Mouse (Mus musculus) heart, adult 11 months (tissue): ENCODE measurements around the gene Gabra6.

Experiments
- DNase-seq: peaks from one replicate; pipeline ENCODE4 v3.0.0; 2022

Gabra6 gene

DNA sequence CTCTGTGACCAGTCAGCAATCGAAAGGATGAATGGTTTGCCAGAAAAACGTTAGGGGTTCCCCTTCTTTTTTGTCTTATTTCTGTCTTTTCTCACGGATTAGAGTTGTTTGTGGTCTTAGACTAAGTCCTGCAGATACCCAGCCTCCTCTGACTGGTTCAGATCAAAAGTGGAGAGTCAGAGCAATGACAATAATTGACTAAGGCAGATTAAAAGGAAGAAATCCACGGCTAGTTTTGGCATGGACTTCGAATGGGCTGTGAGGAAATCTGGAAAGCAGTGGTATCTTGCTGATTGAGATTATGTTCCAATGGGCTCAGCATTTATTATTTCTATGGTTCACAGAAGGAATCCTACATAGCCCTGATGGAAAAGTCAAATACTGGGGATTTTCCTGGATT, at the start of gene Gabra6:
TSS of gene Gabra6 (minus strand) at position 191 of the 400 bp plus-strand sequence.
- DNase-seq: no peak

DNA sequence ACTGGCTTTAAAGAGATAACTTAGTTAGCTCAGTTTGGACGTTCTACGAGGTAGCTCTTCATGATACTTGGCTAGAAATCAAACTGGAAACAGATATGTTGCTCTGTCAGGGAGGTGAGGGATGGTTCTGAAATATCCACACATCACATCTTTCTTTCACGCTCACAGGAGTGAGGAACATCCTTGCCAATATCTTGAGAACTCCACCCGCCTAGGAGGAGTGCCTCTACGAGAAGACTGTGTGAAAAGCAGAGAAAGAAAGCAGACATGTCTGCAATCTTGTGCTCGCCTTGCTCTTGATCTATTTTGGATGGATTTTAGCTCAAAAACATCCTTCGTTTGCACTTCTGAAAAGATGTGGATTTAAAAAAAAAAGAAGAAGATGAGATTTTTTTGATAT, 44.7 kb upstream of the Gabra6 start:
- no peak for DNase-seq

DNA sequence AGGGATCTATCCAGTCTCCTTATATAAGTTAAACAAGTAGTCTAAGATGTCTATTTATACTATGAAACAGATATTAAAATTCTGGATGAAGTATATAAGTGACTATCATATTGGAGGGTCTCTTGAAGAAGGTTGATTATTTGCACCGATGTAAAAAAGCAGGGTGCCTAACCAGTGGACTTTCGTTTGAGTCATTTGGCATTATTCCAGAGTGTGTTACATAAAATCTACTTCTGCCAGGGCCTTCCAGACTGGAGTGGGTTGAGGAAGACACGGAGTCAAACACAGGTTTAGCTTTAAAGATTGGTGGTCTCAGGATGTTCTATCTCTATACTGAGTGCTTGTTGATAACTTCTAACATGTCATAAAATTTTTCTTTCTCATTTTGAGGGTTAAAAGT, 11.2 kb upstream of the Gabra6 start:
- DNase-seq: no peak

DNA sequence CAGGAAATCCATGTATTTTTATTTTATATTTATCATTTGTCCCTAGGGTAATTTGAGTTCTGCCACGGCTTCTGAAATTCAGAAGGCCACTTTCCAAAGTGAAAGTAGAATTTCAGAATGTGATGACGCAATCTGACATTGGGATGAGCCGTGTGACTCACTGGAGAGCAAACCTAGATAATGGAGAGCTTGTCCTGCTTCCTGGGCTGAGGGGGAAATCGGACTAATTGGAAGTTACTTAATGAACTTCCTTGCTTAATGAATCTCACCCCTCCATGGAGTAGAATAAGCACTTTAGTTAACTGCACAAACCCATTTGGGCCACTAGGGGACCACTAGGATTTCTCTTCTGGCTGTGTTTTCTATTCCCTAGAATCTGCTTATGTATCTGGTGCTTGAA, 5.4 kb upstream of the Gabra6 start:
- DNase-seq: no peak

DNA sequence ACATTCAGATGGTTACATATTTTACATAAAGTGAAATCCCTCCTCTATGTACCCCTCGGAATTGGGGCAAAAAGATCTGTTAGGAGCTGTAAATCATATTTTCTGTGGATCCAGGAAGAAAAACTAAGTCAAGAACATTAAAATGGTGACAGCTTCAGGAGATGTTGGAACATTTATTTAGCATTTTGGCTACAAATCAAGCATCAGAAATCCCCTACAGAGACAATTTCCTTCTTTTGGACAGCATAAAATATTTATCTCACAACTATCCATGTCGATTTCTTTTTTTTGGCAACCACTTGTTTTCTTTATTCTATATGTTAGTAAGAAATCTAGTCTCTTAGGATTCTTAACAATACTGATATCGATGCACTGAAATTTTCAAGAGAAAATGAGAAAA, 688 bp upstream of the Gabra6 start:
- no peak for DNase-seq

DNA sequence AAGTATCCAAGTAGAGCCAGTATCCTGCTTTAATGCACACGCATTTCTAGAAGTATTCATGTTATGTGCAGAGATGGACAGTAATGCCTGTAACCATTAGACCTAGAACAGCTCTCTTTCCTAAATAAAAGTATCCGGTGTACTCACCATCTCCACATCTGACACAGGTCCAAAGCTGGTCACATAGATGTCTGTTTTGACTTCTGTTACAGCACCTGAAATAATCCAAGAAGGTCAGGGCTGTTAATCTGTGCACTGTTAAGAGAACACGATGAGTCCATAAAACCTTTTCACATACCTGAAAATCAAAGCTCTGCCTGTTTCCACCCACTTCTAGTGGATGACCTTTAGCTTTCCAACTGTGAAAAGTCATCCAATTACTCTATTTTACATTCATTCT, 1.4 kb downstream of the Gabra6 start:
- no peak for DNase-seq

DNA sequence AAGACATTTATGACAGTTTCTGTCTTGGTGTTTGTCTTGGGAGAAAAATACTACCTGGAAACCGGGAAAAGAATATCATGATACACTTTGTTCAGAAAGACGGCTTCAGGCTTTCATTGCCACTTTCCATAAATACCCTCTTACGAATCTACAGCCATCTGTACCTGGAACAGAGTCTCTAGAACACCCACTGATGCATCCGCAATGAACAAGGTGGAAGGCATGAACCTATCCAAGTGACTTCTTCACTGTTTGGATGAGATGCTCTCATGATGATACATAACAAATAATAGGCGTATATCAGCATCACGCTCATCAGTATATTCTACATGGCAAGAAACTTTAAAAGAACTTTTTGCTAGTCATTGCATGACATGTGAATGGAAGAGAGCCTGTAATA, 1.8 kb downstream of the Gabra6 start:
- no peak for DNase-seq

DNA sequence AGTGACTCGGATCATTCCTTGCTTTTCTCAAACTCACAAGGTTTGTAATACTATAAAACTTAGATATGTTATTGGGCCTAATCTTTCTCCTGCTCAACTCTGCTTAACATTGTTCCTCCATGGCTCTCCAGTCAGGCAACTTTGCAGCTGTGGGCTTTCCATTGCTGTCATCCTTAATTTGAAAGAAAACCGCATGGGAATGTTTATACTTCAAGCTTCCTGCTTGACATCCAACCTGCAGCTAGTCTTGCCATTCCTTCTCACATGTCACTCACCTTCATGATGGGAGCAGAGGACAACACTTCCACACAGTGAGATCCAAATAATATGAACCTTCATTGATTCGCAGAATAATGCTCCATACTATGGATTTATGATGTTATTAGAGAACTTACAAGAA, 2.9 kb downstream of the Gabra6 start:
- DNase-seq: no peak

DNA sequence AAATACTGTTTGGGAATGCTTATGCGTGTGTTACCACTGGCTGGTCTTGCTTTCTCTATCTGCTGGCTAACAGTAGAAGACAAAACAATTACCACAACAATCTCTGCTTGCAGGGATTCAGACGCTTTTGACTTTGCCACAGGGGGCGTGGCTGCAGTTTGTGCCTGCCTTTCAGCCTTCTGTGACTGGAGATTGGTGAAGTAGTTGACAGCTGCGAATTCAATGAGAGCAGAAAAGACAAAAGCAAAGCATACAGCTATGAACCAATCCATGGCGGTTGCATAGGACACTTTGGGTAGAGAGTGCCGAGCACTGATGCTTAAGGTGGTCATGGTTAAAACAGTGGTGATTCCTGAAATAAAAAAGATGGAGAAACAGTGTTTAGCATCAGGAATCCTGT, 6.0 kb downstream of the Gabra6 start:
- DNase-seq: no peak

DNA sequence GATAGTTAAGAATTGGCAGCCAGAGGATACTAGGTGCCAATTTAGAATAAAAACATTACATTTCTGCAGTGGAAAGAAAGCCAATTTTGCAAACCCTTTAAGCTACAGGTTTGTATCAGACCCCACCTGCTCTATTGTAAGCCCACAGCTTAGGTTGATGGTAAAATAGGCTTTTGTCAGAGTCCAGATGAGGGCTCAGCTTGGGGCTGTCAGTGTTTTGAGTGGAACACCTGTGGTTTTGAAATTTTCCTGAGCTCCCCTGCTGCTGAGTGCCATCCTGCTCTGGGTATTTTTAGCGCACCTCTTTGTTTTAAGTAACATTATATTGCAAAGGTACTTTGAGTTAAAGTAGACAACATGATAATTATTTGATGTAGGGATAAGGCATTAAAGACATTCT, 10.0 kb downstream of the Gabra6 start:
- DNase-seq: no peak

DNA sequence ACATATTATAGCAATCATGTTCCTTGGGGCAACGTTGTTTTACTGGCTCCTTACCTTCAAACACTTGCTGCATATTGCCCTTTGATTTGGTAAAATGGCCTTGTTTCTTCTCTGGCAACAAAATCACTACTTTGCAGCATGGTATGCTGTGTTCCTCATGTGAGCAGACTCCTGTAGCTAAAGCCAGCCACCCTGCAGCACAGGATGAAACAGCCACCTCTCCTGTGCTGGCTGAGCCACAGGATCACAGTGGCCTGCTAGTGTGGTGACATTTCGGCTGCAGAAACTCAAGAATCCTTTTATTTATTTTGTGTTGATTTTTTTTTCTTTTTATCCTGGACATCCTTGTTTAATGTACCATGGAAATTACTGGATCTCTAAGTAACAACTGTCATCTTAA, 11.8 kb downstream of the Gabra6 start:
- DNase-seq: no peak

DNA sequence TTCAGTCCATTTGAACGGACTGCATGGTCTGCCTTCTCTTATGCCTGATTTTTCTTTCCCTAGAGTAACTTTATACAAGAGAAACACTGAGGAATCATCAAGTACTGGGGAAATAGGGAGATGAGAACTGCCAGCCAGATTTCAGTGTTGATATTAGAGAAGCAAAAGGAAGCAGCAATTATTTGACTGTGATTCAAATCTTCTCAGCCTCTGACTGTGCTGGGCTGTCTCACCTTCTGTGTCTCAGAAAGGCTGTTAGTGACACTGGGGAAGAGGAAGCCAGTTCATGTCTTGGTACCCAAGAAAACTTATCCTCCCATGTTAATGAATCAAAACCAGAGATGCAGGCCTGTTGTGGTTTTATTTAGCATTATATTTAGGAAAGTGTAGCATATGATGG, 14.8 kb downstream of the Gabra6 start:
- DNase-seq: no peak

DNA sequence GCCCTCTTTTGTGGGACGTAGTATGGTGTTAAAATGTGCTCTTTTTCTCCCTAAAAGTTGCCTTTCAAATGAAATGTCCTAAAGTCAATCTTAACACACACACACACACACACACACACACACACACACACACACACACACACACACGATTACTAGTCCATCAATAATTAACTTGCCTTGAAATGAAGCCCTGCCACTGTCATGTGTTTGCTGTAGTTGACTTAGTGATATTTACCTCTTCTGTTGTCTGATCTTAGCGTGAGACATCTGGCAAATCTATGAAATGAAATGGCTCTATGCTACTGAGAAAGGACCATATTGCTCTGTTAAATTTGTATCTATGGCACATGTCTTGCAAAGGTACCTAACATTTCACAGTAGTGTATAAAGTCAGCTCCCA, 61.9 kb downstream of the Gabra6 start:
- DNase-seq: no peak
